Mouse (Mus musculus) erythroblast, adult 5-6 weeks (primary cell): Measurements from ENCODE around the gene Efnb1. TPM values are rescaled to one million over a fixed set of nuclear protein-coding genes. Genes with fewer than 3 reads are reported as not detected.
A peak's percentile ranks its signal among the peaks of the same experiment; 100 is the strongest.

Experiments used
- ATAC-seq: replicated peaks from 2 replicates; pipeline ENCODE4 v1.8.0; 2016; ENCODE audit warnings: moderate number of reproducible peaks, mild to moderate bottlenecking, moderate TSS enrichment, inconsistent platforms; ENCODE audit not compliant: poor library complexity, low FRiP score, severe bottlenecking
- total RNA-seq, 2 experiments: library from RNA; stranded (forward) in 1 of 2; stranded (reverse) in 1 of 2; fragments of 150-400 nt in 1 of 2; fragments of 200-764, 138-1000 nt in 1 of 2; gene quantifications; 2 replicates each; pipeline versions ENCODE4 v1.2.3 to v1.2.4; 2015 to 2017; ENCODE audit warnings: low replicate concordance in 2 of 2

Gene Efnb1
- total RNA-seq, 2 experiments from 2014 or later, result not detected

DNA sequence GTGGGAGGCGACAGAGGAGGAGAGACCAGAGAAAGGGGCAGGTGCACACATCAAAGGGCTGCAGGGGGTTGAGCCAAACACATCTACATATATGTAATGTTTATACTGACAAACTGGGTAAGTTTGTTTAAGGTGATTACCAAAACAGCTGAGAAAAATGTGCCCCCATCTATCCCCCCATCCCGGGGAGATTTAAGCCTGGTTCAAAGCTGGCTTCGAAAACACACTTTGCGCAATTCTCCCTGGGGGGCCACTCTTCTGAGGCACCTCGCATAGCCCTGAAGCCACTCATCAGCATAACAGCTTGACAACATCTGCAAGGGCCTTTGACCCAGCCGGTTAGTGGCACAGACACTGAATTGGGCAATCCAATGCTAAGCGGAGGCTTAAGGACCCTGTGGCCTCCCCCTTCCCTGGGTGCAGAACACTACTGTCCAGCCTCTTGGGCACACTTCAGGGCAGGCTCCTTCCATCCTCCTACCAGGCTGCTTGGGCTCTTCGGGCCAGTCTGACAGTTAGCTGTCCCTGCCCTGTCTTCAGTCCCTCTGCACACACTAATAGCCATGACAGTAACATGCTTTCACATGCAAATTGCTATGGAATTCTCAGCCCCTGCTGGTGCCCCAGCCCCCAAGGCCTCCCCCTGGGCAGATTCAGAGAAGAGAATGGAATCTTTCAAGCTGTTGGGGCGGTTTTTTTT, 16.8 kb downstream of the Efnb1 start:
- ATAC-seq, result no peak

GRCm38 (mm10) chrX:99153266-99153646, 17.3 kb downstream of the Efnb1 start:
- ATAC-seq, result no peak

DNA sequence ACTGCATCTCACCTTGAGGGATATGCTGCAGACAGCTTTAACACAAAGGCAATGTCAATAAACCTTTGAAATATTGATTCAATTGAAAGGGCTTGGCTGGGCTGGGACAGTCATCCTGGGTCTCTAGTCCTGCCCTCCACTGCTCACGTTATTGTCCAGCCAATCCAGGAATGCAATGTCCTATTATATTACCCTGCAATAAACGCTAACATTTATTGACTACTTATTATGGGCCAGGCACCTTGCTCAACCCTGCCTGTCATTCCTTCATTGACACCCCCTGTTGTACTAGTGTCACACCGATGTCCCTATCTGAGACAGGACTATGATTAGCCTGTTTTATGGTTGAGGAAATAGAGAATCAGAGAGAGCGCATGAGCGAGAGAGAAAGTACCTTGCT, 18.4 kb downstream of the Efnb1 start:
- no peak for ATAC-seq

DNA sequence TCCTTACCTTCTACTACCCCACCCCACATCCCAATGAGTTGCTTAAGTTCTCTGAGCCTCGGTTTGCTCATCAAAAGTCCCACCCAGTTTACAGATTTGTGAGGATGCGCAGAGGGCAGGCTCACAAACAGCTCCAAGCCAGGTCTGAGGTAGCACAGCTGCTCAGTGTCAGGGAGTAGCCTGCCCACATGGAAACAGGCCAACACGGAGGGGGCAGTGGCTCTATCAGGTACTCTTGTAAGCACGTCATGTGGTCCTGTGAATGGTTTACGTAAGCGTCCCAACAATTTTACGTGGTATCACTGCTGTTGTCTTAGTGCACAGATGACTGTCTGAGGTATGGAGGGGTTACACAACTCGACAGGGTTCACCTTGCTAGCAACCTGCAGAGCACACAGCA, 23.1 kb downstream of the Efnb1 start:
- no peak for ATAC-seq

GRCm38 (mm10) chrX:99164111-99164510, 28.2 kb downstream of the Efnb1 start:
- peak; percentile 69; the same call in 1 of the 2 replicates for ATAC-seq

DNA sequence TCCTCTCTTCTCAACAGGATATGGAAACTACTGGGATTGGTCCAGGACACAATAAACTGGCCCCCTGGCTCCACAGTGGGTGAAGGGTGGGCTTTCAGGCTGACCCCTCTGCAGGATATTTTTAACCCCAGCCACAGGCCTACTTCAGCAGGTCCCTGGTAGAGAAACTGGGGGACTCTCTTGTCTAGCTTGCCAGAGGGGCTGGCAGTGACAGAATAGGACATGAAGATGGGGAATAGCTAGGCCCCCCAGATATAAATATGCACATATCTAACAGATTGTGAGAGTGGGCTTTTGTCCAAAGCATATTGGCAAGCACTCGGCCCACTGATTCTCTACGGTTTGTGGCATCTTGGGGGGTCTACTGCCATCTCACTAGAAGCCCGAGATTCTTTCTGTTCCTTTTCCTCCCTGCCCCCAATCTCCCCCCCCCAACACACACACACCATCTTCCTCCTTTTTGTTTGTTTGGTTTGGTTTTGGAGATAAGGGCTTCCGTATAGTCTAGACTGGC, 29.0 kb downstream of the Efnb1 start:
- no peak for ATAC-seq

DNA sequence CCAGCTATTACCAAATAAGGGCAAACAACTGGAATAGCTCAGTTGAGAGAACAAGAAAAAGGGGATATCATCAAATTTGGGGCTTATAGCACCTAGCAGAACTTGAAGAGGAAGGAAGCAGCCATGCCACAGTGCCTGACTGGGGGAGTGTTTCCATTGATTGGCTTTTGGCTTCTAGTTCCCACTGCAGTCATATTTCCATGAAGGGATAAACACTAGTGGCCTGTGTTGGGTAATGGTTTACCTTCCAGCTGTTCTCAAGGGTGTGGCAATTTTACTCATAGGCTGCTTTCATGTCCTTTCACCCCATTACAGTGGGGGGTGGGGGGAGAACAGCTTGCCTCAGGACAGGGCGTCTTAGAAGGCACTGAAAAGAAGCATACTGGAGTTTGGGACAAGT, 31.1 kb downstream of the Efnb1 start:
- no peak for ATAC-seq

DNA sequence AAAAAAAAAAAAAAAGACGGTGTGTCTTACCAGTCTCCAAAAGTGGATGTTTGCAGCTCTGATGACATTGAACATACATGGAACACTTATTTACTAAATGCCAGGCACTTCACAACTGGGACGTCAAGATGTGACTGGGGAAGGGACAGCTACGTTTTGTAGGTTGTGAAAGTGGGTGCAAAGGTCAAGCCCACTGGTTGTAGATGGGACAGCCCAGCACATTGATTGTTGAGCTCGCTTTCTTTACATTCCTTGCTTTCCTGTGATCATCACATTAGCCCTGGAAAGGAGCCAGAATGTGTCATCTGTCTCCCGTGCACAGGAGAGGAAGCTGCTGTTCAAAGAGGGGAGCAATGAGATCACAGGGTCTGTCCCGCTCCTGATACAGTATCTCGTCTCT, 31.6 kb downstream of the Efnb1 start:
- ATAC-seq, result no peak

DNA sequence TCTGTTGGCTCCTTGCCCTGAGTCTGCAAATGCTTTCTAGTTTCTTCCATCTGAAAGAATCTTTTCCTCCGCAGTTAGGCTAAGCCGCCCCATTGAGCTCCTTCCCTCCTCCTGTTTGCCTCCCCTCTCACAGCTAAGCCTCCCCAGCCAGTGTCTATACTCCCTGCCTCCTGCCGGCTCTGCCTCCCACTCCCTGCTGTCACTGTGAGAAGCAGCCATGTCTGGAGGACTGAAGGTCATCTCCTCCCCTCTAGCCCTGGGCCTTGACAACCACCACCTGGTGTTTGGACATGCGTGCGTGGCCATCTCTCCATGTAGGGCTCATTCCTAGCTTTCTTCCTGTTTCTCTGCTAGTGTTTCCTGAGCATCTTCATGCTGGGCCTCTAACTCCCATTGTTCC, 36.4 kb downstream of the Efnb1 start:
- no peak for ATAC-seq

GRCm38 (mm10) chrX:99185081-99185596, 49.2 kb downstream of the Efnb1 start:
- ATAC-seq, result no peak

- ATAC-seq, result no peak
Measured at GRCm38 (mm10) chrX:99186497-99187435, 50.8 kb downstream of the Efnb1 start.

GRCm38 (mm10) chrX:99191441-99192087, 55.6 kb downstream of the Efnb1 start:
- ATAC-seq, result no peak

GRCm38 (mm10) chrX:99196910-99197309, 61.0 kb downstream of the Efnb1 start:
- ATAC-seq, result no peak

DNA sequence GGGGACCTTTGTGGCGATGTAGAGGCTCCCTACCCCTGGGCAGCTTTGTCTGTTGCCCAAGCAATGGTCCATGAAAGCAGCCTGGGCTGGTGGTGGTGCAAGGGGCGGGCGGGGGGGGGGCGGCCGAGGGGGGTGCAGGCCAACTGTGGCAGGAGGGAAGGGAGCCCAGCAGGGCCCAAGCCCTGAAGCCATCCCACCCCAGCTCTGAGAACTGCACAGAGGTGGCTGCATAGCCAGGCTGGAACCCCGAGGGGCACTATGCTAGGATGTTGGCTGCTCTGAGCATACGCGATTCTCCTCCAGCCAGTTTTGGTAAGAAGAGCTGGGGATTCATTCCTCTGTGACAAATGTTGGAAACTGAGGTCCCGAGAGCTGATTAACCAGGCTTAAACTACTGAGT, 62.6 kb downstream of the Efnb1 start:
- ATAC-seq, result no peak

Other genes with a start within 250 kb of the Efnb1 start
- gene Ophn1, start 245.1 kb upstream of the Efnb1 start, total RNA-seq (2015; ENCODE audit: low replicate concordance), result 0.63 and 3.3 TPM in 2 replicates
- 0.14 and 0.34 TPM in 2 replicates for gene Ophn1, start 245.1 kb upstream of the Efnb1 start, total RNA-seq (2017; ENCODE audit: low replicate concordance)
- 5.2 and 6.9 TPM in 2 replicates for gene Yipf6, start 199.8 kb upstream of the Efnb1 start, total RNA-seq (2015; ENCODE audit: low replicate concordance)
- 5.9 and 9.6 TPM in 2 replicates for gene Yipf6, start 199.8 kb upstream of the Efnb1 start, total RNA-seq (2017; ENCODE audit: low replicate concordance)
- gene Stard8, start 132.9 kb upstream of the Efnb1 start, total RNA-seq (2015; ENCODE audit: low replicate concordance), result 1.3 and 7.9 TPM in 2 replicates
- gene Stard8, start 132.9 kb upstream of the Efnb1 start, total RNA-seq (2017; ENCODE audit: low replicate concordance), result 1.4 and 7.0 TPM in 2 replicates